Mouse (Mus musculus) myocyte (in vitro differentiated cells): Measurements from ENCODE around the gene Hydin.

ENCODE experiments used
- MAX ChIP-seq: IDR thresholded peaks from one replicate; pipeline ENCODE4 v1.6.1; 2011; ENCODE audit warnings: low read depth, mild to moderate bottlenecking, control low read depth
- MYOD1 ChIP-seq, 3 experiments: IDR thresholded peaks; one replicate each; pipeline ENCODE4 v1.6.1; 2011; ENCODE audit warnings: control low read depth in 2 of 3, low read depth in 2 of 3, mild to moderate bottlenecking in 2 of 3, moderate library complexity in 1 of 3; ENCODE audit not compliant: insufficient read length in 2 of 3, control insufficient read depth in 1 of 3
- POLR2A ChIP-seq: IDR thresholded peaks from one replicate; pipeline ENCODE4 v1.6.1; 2011; ENCODE audit warnings: low read depth, mild to moderate bottlenecking, control low read depth, moderate library complexity; ENCODE audit not compliant: insufficient read length
- POLR2AphosphoS2 ChIP-seq: IDR thresholded peaks from one replicate; pipeline ENCODE4 v1.6.1; 2011; ENCODE audit warnings: low read depth, control low read depth; ENCODE audit not compliant: insufficient read length
- REST ChIP-seq: IDR thresholded peaks from one replicate; pipeline ENCODE4 v1.6.1; 2011; ENCODE audit warnings: mild to moderate bottlenecking, control low read depth, moderate library complexity; ENCODE audit not compliant: insufficient read depth, insufficient read length
- TCF12 ChIP-seq: IDR thresholded peaks from one replicate; pipeline ENCODE4 v1.6.1; 2011; ENCODE audit warnings: mild to moderate bottlenecking, control low read depth; ENCODE audit not compliant: poor library complexity, insufficient read depth, severe bottlenecking
- TCF3 ChIP-seq: IDR thresholded peaks from one replicate; pipeline ENCODE4 v1.6.1; 2011; ENCODE audit warnings: low read depth, control low read depth; ENCODE audit not compliant: insufficient read length
- USF1 ChIP-seq: IDR thresholded peaks from one replicate; pipeline ENCODE4 v1.6.1; 2011; ENCODE audit warnings: low read depth, mild to moderate bottlenecking, control low read depth, moderate library complexity

- TF ChIP-seq TCF12 (no peak), USF1 (no peak), POLR2A (no peak), MAX (no peak), REST (no peak), MYOD1 (IDR thresholded peaks at IDR 0.05; ENCODE audit: control insufficient read depth in 1 of 3, insufficient read length in 2 of 3, low read depth in 2 of 3) (no peak), TCF3 (no peak), POLR2AphosphoS2 (no peak)
Observed at GRCm38 (mm10) chr8:110339447-110339846, 72.7 kb downstream of the Hydin start.
